Mouse (Mus musculus) natural killer cell, adult 2 months (primary cell): ENCODE data around the gene Wdr66.

ENCODE experiments used
- DNase-seq, 2 experiments: peaks; one replicate each; pipeline ENCODE4 v3.0.0; 2022; ENCODE audit warnings: low spot score in 2 of 2

Wdr66 gene

GRCm38 (mm10) chr5:123270917-123271316 is 19.0 kb downstream of the Wdr66 start:
- DNase-seq, result no peak

GRCm38 (mm10) chr5:123272927-123273326 is 21.0 kb downstream of the Wdr66 start:
- DNase-seq, result no peak

GRCm38 (mm10) chr5:123276636-123277341 is 24.9 kb downstream of the Wdr66 start:
- DNase-seq, result no peak

- DNase-seq, result no peak
Observed at GRCm38 (mm10) chr5:123277342-123277701, 25.4 kb downstream of the Wdr66 start.

- DNase-seq, result no peak
Observed at GRCm38 (mm10) chr5:123277704-123278103, 25.8 kb downstream of the Wdr66 start.

GRCm38 (mm10) chr5:123279248-123279647 is 27.3 kb downstream of the Wdr66 start:
- no peak for DNase-seq

GRCm38 (mm10) chr5:123281336-123282136 is 29.6 kb downstream of the Wdr66 start:
- no peak for DNase-seq

GRCm38 (mm10) chr5:123285174-123285573 is 33.3 kb downstream of the Wdr66 start:
- no peak for DNase-seq

GRCm38 (mm10) chr5:123288079-123288478 is 36.2 kb downstream of the Wdr66 start:
- no peak for DNase-seq

- no peak for DNase-seq
Observed at GRCm38 (mm10) chr5:123294653-123295052, 42.8 kb downstream of the Wdr66 start.

GRCm38 (mm10) chr5:123296224-123296806 is 44.4 kb downstream of the Wdr66 start:
- no peak for DNase-seq

GRCm38 (mm10) chr5:123296972-123297754 is 45.3 kb downstream of the Wdr66 start:
- no peak for DNase-seq

- DNase-seq, result no peak
Observed at GRCm38 (mm10) chr5:123297830-123298229, 45.9 kb downstream of the Wdr66 start.

GRCm38 (mm10) chr5:123298526-123298925 is 46.6 kb downstream of the Wdr66 start:
- DNase-seq, result no peak

GRCm38 (mm10) chr5:123300496-123301034 is 48.7 kb downstream of the Wdr66 start:
- DNase-seq, result no peak

GRCm38 (mm10) chr5:123301780-123302521 is 50.0 kb downstream of the Wdr66 start:
- DNase-seq, result no peak

- no peak for DNase-seq
Observed at GRCm38 (mm10) chr5:123307630-123308282, 55.9 kb downstream of the Wdr66 start.

- DNase-seq, result no peak
Observed at GRCm38 (mm10) chr5:123309816-123310215, 57.9 kb downstream of the Wdr66 start.

GRCm38 (mm10) chr5:123310221-123310620 is 58.3 kb downstream of the Wdr66 start:
- no peak for DNase-seq

GRCm38 (mm10) chr5:123313058-123313630 is 61.2 kb downstream of the Wdr66 start:
- no peak for DNase-seq
